12 mouse cellular contexts compared by ENCODE assay signal in genomic region chr2:27785973-27786417, GRCm38 (mm10).
DNase-seq lines count a peak whose midpoint lies in the region; ATAC-seq and TF ChIP-seq lines count a peak whose summit lies in the region.
"Had no signal": no experiment of that assay in that cellular context is flagged by ENCODE, and none has a peak within 500 bp of the region (broad histone marks: within the 10 kb centered on the region; RNA-seq: fewer than 3 reads in every experiment).

No protein-coding gene starts in this region.

- H3K9me3 ChIP-seq in lung, postnatal 0 days (ENCODE audit: low read length): no peaks in the 10 kb centered on the region
- no peaks in the 10 kb centered on the region for H3K9me3 ChIP-seq in stomach, embryonic 16.5 days (replicated peaks; ENCODE audit: control insufficient read depth, low read length)
- no peaks in the 10 kb centered on the region for H3K9me3 ChIP-seq in forebrain, embryonic 12.5 days
- H3K9me3 ChIP-seq: embryonic facial prominence, embryonic 12.5 days had no signal

- H3K36me3 ChIP-seq in lung, postnatal 0 days (ENCODE audit: insufficient read depth, low read length): no peaks in the 10 kb centered on the region
- H3K36me3 ChIP-seq in stomach, embryonic 16.5 days (ENCODE audit: control insufficient read depth, insufficient read depth, low read length): no peaks in the 10 kb centered on the region
- no peaks in the 10 kb centered on the region for H3K36me3 ChIP-seq in forebrain, embryonic 12.5 days (replicated peaks)
- H3K36me3 ChIP-seq: embryonic facial prominence, embryonic 12.5 days had no signal

- no peak for TF ChIP-seq EP300 in lung, postnatal 0 days (IDR thresholded peaks at IDR 0.05)

- H3K27ac ChIP-seq in lung, postnatal 0 days (ENCODE audit: low read length): no peak overlapping the region
- H3K27ac ChIP-seq in gastrocnemius, adult 2 months: peak overlapping the region; percentile 60
- peak overlapping the region; percentile 71 for H3K27ac ChIP-seq in stomach, embryonic 16.5 days (ENCODE audit: low read length)
- no peak overlapping the region for H3K27ac ChIP-seq in forebrain, embryonic 12.5 days
- H3K27ac ChIP-seq: embryonic facial prominence, embryonic 12.5 days had no signal

- no peak overlapping the region for H3K9ac ChIP-seq in lung, postnatal 0 days (replicated peaks; ENCODE audit: low read depth)
- no peak overlapping the region for H3K9ac ChIP-seq in stomach, embryonic 16.5 days (ENCODE audit: low read length)
- no peak overlapping the region for H3K9ac ChIP-seq in forebrain, embryonic 12.5 days
- H3K9ac ChIP-seq: embryonic facial prominence, embryonic 12.5 days had no signal

- TF ChIP-seq CTCF in lung, postnatal 0 days (IDR thresholded peaks at IDR 0.05): no peak
- TF ChIP-seq CTCF in gastrocnemius, adult 2 months (IDR thresholded peaks at IDR 0.05): no peak; the same call in 1 of the 2 replicates

- DNase-seq in gastrocnemius, adult 18-20 months (ENCODE audit: low spot score): peak; percentile 70
- no peak for DNase-seq in gastrocnemius, postnatal 10 days
- peak; percentile 19 for DNase-seq in lung, postnatal 36 days
- DNase-seq in lung, postnatal 0 days (ENCODE audit: low spot score): no peak
- DNase-seq in gastrocnemius, adult 2 months: peak; percentile 84
- no peak for DNase-seq in embryo, embryonic 9.5 days (ENCODE audit: extremely low spot score)
- DNase-seq: adrenal gland, postnatal 36 days; cerebellum, adult 2 months; kidney, adult 8-10 months had no signal

- H3K4me1 ChIP-seq in lung, postnatal 0 days (ENCODE audit: insufficient read depth, low read depth, low read length): no peaks in the 10 kb centered on the region
- H3K4me1 ChIP-seq in stomach, embryonic 16.5 days (ENCODE audit: control insufficient read depth, insufficient read depth, low read length): 0 out of 2 replicates have a peak, but pooled peaks cover 7% of the 10 kb centered on the region
- H3K4me1 ChIP-seq in forebrain, embryonic 12.5 days: no peaks in the 10 kb centered on the region

- H3K4me3 ChIP-seq in lung, postnatal 0 days (ENCODE audit: low read depth, low read length): no peak overlapping the region
- no peak overlapping the region for H3K4me3 ChIP-seq in gastrocnemius, adult 2 months
- no peak overlapping the region for H3K4me3 ChIP-seq in stomach, embryonic 16.5 days (replicated peaks; ENCODE audit: low read length)
- H3K4me3 ChIP-seq in forebrain, embryonic 12.5 days (replicated peaks): no peak overlapping the region
- H3K4me3 ChIP-seq: embryonic facial prominence, embryonic 12.5 days had no signal

- no peaks in the 10 kb centered on the region for H3K27me3 ChIP-seq in lung, postnatal 0 days (replicated peaks; ENCODE audit: insufficient read depth, low read length)
- H3K27me3 ChIP-seq in stomach, embryonic 16.5 days (ENCODE audit: control insufficient read depth, insufficient read depth, low read length): no peaks in the 10 kb centered on the region
- no peaks in the 10 kb centered on the region for H3K27me3 ChIP-seq in forebrain, embryonic 12.5 days
- H3K27me3 ChIP-seq: embryonic facial prominence, embryonic 12.5 days had no signal

- 73% methylated on average over 6 of the region's 6 CpGs for WGBS in lung, postnatal 0 days
- 56% methylated on average over 6 of the region's 6 CpGs for WGBS in stomach, embryonic 16.5 days
- WGBS in forebrain, embryonic 12.5 days: 89% methylated on average over 6 of the region's 6 CpGs

- intact Hi-C loops in gastrocnemius, adult 2 months (cut with DNase I): no loop called here

- no peak; the same call in 1 of the 2 replicates for ATAC-seq in lung, postnatal 0 days
- peak; percentile 68 for ATAC-seq in stomach, embryonic 16.5 days (ENCODE audit: insufficient read depth, low FRiP score)
- no peak for ATAC-seq in forebrain, embryonic 12.5 days (ENCODE audit: low FRiP score)

- no peak overlapping the region for H3K4me2 ChIP-seq in lung, postnatal 0 days (replicated peaks; ENCODE audit: low read depth, low read length)
- no peak overlapping the region for H3K4me2 ChIP-seq in stomach, embryonic 16.5 days (ENCODE audit: low read depth, low read length)
- H3K4me2 ChIP-seq in forebrain, embryonic 12.5 days: no peak overlapping the region
- H3K4me2 ChIP-seq: embryonic facial prominence, embryonic 12.5 days had no signal

Comparison
In these comparisons a context has a peak if more than half of its experiments do, and no peak if none do; other contexts are left out.
1. DNase-seq: peak in gastrocnemius, adult 18-20 months (single experiment), lung, postnatal 36 days (single experiment) and gastrocnemius, adult 2 months (single experiment); none in gastrocnemius, postnatal 10 days (single experiment), lung, postnatal 0 days (single experiment) and embryo, embryonic 9.5 days (single experiment).
2. H3K27ac ChIP-seq: peak in gastrocnemius, adult 2 months (single experiment) and stomach, embryonic 16.5 days (single experiment); none in lung, postnatal 0 days (single experiment) and forebrain, embryonic 12.5 days (single experiment).